Mouse (Mus musculus) embryonic stem cell, embryonic (primary cell): ENCODE data around the gene Filip1.
"Not testable (repeated sequence)": the region's sequence is repeated elsewhere in the genome, so short reads cannot be mapped to it uniquely, and the experiment has no call there.

Experiments used
- CTCF ChIA-PET, 4 experiments: fragments of 300-600 bp in 2 of 4; fragments of 350-600 bp in 2 of 4; sonication (Branson Sonifier 250); formaldehyde crosslinking; loops; one replicate each; lab custom pipeline; 2022; ENCODE audit warnings: inconsistent platforms in 2 of 4; lab: Charles Lee
- POLR2A ChIA-PET, 4 experiments: fragments of 300-600 bp in 2 of 4; fragments of 350-600 bp in 2 of 4; sonication (Branson Sonifier 250); formaldehyde crosslinking; loops; one replicate each; lab custom pipeline; 2022; ENCODE audit warnings: antibody characterized with exemption in 4 of 4, inconsistent platforms in 1 of 4; lab: Charles Lee

The Filip1 gene

GRCm38 (mm10) chr9:80012751-80013150 lies at the start of gene Filip1:
Gene Filip1, minus strand, starts transcription at chr9:80012851.
- CTCF ChIA-PET, result no interaction called here
- POLR2A ChIA-PET, result interaction anchor here in 1 of 4 experiments (0.6 kb wide), 1 partner anchor 10 kb away, joined by 3 read pairs; no protein-coding TSS in a partner anchor

- ChIA-PET POLR2A (interaction anchor here in 2 of 4 experiments (0.5 to 1.1 kb wide), 2 partner anchors 10 to 1699 kb away, joined by 3 read pairs; no protein-coding TSS in a partner anchor), CTCF (interaction anchor here in 3 of 4 experiments (0.6 to 0.7 kb wide), 3 partner anchors 168 to 1514 kb away, joined by 3 to 5 read pairs (median 3); no protein-coding TSS in a partner anchor)
These were observed 45.0 kb upstream of the Filip1 start for GRCm38 (mm10) chr9:80057690-80058089.

GRCm38 (mm10) chr9:80052951-80053350 lies 40.3 kb upstream of the Filip1 start:
- CTCF ChIA-PET, result no interaction called here
- POLR2A ChIA-PET, result interaction anchor here in 2 of 4 experiments (0.7 kb wide), 2 partner anchors 14 to 856 kb away, joined by 3 to 5 read pairs; partner anchors contain the start of gene Senp6 (in 1 of the 2)

DNA sequence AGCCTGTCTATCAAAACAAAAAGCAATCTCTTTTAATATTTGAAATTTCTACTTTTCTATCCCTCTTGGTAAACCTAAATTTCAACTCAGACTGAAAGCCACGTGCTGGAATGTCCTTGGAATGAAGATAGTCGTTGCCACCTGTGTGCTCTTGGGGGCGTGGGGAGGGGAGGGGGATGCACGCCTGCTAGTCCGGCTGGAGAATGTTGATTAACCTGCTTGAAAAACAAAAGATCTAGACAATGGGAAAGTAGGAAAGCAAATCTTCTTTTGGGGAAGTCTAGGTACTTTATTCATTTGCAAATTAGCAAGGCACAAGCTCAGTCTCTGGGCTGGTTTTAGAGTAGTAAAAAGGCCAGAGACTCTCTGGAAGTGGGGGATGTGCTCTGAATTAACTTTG lies 36.6 kb upstream of the Filip1 start:
- POLR2A ChIA-PET, CTCF ChIA-PET: not testable (repeated sequence)

DNA sequence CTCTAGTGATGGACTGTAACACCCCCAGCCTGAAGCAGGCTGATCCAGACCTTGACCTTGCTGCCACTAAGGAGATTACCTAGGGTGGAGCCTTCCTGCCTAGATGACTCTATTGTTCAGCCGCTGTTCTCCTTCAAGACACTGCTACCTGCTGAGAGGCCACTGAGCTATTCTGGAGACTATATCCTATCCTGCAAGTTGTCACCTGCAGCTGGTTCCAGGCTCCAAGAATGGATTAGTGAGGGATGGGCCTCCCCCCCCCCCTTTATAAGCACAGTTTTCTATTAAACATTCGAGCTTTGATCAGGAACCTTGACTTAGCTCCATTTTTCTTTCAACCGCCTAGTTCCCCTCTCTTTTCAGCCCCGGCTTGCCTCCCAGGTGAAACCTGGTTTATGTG lies 31.6 kb upstream of the Filip1 start:
- ChIA-PET CTCF (interaction anchor here in 1 of 4 experiments (0.5 kb wide), 1 partner anchor 16 kb away, joined by 3 read pairs; no protein-coding TSS in a partner anchor), POLR2A (interaction anchor here in 1 of 4 experiments (0.7 to 1.1 kb wide), 2 partner anchors 39 to 1579 kb away, joined by 4 to 5 read pairs; no protein-coding TSS in a partner anchor)

GRCm38 (mm10) chr9:80039296-80039815 lies 26.7 kb upstream of the Filip1 start:
- CTCF ChIA-PET, result no interaction called here
- POLR2A ChIA-PET, result no interaction called here

GRCm38 (mm10) chr9:80037997-80038383 lies 25.3 kb upstream of the Filip1 start:
- POLR2A ChIA-PET, result interaction anchor here in 1 of 4 experiments (0.6 to 1.9 kb wide), 3 partner anchors 40 to 72 kb away, joined by 3 to 5 read pairs (median 4); no protein-coding TSS in a partner anchor
- CTCF ChIA-PET, result no interaction called here

DNA sequence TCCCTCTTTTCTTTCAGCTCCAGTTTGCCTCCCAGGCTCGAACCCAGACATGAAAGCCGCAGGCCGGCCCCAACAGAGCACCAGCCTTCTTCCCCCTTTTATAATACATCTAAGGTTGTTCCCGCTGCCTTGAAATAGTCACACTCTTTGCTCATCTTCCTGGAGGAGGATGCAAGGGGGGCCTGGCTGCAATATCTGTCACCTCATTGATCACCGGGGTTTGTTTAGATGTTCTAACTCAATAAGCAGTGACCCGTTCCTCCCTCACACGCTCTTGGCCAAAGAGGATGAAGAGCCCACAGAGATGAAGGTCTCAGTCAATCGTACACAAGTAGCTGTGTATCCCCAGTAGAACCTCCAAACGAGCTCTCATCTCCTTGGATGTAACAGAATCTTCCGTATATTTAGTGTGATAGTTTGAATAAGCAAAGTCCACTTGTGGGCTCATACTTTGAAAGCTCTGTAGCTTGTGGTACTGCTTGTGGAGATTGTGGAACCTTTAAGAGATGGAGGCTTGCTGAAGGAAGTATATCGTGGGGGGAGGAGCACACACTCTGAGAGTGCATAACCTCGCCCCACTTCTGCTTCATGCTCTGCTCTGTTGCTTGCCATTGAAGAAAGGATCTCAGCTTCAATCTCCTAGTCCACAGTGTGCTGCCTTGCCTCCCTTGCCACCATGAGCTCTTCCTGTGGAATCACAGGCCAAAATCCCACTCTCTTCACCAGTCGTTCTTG lies 24.8 kb upstream of the Filip1 start:
- CTCF ChIA-PET, result no interaction called here
- POLR2A ChIA-PET, result interaction anchor here in 2 of 4 experiments (0.6 to 1.9 kb wide), 6 partner anchors 30 to 278 kb away, joined by 3 to 6 read pairs (median 4); partner anchors contain the start of genes Cox7a2 (in 1 of the 2) and Senp6 (in 1 of the 2)

DNA sequence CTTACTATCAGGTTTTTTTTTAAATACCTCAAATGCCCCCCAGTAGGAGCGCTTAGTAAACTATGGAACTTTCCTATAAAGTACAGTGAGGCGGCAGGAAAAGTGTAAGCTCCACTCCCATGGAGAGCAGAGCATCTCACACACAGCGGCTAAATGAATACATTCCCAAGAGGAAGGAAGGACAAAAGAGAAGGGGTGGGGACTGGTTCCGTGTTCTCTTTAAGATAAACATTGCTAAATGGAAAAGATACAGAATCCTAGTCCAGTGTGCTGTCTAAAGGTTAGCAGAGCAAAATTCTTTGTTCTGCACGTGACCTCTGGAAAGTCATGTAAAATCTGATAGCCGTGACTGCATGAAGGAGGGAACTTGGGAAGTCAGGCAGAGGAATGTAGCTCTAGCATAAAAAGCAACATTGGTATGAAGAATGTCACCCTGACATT lies 13.9 kb upstream of the Filip1 start:
- ChIA-PET CTCF (no interaction called here), POLR2A (no interaction called here)

DNA sequence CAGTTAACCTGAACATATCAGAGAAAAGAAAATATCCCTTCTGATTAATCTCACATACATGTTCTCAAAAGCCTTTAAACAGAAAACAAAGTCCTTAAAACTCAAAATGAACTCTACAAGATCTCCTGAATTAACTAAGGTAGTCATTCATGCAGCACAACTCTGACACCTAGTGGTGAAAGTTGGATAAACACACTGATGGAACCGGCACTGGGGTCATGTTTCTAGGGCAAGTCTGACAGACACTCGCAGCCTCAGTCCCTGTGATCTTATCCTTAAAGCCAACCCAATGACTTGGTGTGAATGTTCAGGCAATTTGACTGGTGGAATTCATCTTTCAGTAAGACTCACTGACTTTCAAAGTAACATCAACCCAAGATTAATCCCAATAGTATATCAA lies 13.4 kb upstream of the Filip1 start:
- ChIA-PET CTCF (interaction anchor here in 1 of 4 experiments (0.7 kb wide), 1 partner anchor 1172 kb away, joined by 10 read pairs; no protein-coding TSS in a partner anchor), POLR2A (no interaction called here)

GRCm38 (mm10) chr9:80025347-80025746 lies 12.7 kb upstream of the Filip1 start:
- POLR2A ChIA-PET, result not testable (repeated sequence)
- CTCF ChIA-PET, result interaction anchor here in 1 of 4 experiments (0.7 kb wide), 1 partner anchor 1172 kb away, joined by 10 read pairs; no protein-coding TSS in a partner anchor

GRCm38 (mm10) chr9:80022821-80023220 lies 10.2 kb upstream of the Filip1 start:
- CTCF ChIA-PET, result no interaction called here
- POLR2A ChIA-PET, result interaction anchor here in 1 of 4 experiments (0.5 kb wide), 1 partner anchor 43 kb away, joined by 3 read pairs; no protein-coding TSS in a partner anchor

DNA sequence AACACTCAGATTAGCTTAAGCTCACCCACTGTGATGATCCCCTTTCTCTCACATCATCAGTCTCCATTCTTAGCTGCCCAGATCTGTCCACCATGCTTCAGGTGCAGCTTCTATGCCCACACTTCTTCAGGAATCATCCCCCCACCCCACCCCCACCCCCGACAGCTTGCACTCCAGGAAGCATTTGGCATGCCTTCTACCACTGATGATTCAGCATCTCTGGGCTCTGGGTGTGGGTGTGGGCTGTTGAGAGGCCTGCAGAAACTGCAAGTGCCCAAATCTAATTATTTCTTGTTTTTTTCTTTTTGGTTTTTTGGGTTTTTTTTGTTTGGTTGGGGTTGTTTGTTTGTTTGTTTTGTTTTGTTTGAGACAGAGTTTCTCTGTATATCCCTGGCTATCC lies 9.0 kb upstream of the Filip1 start:
- ChIA-PET CTCF (interaction anchor here in 1 of 4 experiments (1.1 kb wide), 1 partner anchor 19 kb away, joined by 3 read pairs; no protein-coding TSS in a partner anchor), POLR2A (no interaction called here)

GRCm38 (mm10) chr9:80020429-80020828 lies 7.8 kb upstream of the Filip1 start:
- ChIA-PET CTCF (interaction anchor here in 2 of 4 experiments (0.6 to 0.7 kb wide), 3 partner anchors 18 to 147 kb away, joined by 3 to 4 read pairs (median 3); no protein-coding TSS in a partner anchor), POLR2A (no interaction called here)

DNA sequence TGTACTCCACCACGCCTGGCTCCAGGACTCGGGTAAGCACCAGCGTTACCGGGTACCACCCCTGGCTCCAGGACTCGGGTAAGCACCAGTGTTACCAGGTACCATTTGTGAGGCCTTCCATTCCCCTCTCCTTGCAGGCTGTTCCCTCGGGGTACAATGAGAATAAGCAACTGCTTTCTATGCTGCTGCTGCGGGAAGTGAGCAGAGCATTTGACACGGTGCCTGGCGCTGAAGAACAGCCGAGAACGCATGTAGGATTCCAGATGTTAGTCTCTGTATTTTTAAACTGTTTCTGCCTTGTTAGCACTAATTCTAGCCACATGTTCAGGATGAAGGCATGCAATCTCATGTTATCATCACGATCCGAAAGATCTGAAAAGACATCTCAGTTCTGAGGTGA lies 635 bp downstream of the Filip1 start:
- ChIA-PET POLR2A (interaction anchor here in 1 of 4 experiments (0.6 kb wide), 1 partner anchor 9 kb away, joined by 3 read pairs; no protein-coding TSS in a partner anchor), CTCF (no interaction called here)

GRCm38 (mm10) chr9:80002394-80003188 lies 10.1 kb downstream of the Filip1 start:
- ChIA-PET POLR2A (interaction anchor here (0.6 to 1.2 kb wide), 8 partner anchors 8 to 283 kb away, joined by 3 to 4 read pairs (median 3); partner anchors contain the start of genes Filip1 (in 1 of the 4) and Myo6 (in 1 of the 4)), CTCF (interaction anchor here (0.5 to 1.4 kb wide), 25 partner anchors 9 to 1882 kb away, joined by 3 to 18 read pairs (median 3); no protein-coding TSS in a partner anchor)

DNA sequence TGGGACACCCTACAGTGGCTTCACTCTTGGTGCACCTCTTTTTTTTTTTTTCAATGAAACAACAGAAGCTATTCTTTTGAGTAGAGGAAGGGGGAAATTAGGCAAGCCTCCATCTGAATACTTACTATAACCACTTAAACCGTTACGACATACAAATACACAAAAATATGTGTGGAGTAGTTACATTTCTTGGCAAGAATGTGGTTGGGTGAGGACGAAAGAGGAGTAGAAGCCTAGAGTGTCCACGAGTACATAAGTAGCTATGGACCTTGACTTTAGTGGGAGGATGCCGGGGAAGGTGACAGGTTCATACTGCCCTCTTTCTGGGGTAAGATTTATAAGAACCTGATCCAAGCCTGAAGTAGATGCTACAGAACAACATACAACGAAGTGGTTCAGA lies 15.4 kb downstream of the Filip1 start:
- ChIA-PET POLR2A (interaction anchor here in 1 of 4 experiments (0.7 kb wide), 1 partner anchor 13 kb away, joined by 3 read pairs; no protein-coding TSS in a partner anchor), CTCF (interaction anchor here in 2 of 4 experiments (0.6 to 0.8 kb wide), 2 partner anchors 108 to 191 kb away, joined by 3 read pairs; no protein-coding TSS in a partner anchor)

- CTCF ChIA-PET, result no interaction called here
- POLR2A ChIA-PET, result interaction anchor here in 2 of 4 experiments (0.6 to 0.7 kb wide), 2 partner anchors 9 to 500 kb away, joined by 3 to 5 read pairs; no protein-coding TSS in a partner anchor
These were observed 18.4 kb downstream of the Filip1 start for GRCm38 (mm10) chr9:79994296-79994695.
